Mouse (Mus musculus) left cerebral cortex, adult 8-10 months (tissue): ENCODE data around the gene Ksr1. TPM values are rescaled to one million over a fixed set of nuclear protein-coding genes. Genes with fewer than 3 reads are reported as not detected.

ENCODE experiments used
- DNase-seq, 2 experiments: peaks; one replicate each; pipeline ENCODE4 v3.0.0; 2022; ENCODE audit warnings: low spot score in 2 of 2
- total RNA-seq, 4 experiments: library from RNA; stranded (reverse); gene quantifications; 2 replicates each; pipeline ENCODE4 v1.2.4; 2022

Ksr1 gene
- 10 to 100 TPM; 53.6 to 63.6 (median 56.0) TPM for total RNA-seq

DNA sequence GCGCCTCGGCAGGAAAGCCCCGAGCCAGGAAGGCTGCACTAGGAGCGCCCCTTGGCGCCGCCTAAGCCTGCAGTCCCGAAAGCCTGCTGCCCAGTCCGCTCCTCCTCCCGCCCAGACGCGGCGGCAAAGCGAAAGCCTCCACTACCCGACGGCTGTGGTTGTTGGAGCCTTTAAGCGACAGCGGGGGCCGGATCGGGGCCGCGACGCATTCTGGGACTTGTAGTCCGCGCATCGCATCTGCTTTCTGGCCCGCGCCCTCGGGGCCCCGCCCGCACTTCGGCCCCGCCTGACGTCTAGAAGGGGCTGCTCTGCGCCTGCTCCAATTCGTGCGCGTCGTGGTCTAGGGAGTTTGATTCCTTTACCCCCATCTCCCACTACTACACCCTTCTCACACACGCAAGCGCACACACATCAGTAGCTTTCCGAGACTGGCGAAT, at the start of gene Ksr1:
Ksr1 (minus strand) TSS at position 77 of the 437 bp plus-strand sequence.
- peak; percentile 92 for DNase-seq

DNA sequence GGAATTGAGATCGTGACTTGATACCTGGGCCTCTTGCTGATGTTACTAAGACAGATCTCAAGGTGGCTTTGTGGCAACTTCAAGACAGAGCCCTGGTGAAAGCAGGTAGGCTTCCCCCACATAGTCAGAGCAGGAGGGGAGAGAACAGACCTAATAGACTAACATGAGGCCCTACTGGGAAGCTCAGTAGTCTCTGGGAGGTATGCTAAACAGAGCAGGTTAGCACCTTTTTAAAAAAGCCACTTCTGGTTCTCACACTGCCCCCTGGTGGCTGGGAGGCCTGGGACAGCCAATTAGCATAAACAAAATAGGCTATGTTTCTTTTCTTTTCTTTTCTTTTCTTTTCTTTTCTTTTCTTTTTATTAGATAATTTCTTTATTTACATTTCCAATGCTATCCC, 46.0 kb upstream of the Ksr1 start:
- DNase-seq: no peak

DNA sequence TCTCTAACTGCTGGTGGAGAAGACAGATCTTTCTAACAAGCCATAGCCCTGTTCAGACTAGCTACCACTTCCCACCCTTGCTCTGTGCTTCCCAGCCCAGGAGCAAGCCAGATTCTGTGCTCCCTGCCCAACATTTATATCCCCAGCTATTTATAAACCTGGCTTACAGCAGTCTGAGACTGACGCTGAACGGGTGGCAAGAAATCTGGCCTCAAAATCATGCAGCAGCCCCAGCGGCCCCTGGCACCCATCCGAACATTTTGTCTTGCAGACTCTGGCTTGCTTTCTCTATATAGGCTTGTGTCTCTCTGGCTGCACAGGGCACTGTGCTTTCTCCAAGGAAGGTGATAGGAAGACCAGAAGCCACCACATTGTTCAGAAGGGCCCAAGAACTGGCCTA, 45.0 kb upstream of the Ksr1 start:
- peak; percentile 22 to 28 for DNase-seq

DNA sequence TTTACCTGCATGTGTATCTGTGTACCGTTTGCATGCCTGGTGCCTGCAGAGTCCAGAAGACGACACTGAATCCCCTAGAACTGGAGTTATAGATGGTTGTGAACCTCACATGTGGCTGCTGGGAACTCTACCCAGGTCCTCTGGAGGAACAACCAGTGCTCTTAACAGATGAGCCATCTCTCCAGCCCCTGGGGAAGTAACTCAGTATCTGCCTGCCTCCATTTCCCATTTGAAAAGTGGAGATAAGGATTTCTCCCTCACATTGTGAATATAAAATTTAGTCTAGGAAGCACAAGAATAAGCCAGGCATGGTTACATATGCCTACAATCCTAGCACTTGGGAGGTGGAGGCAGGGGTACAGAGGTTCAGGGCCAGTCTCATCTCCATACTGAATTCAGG, 44.0 kb upstream of the Ksr1 start:
- no peak for DNase-seq

DNA sequence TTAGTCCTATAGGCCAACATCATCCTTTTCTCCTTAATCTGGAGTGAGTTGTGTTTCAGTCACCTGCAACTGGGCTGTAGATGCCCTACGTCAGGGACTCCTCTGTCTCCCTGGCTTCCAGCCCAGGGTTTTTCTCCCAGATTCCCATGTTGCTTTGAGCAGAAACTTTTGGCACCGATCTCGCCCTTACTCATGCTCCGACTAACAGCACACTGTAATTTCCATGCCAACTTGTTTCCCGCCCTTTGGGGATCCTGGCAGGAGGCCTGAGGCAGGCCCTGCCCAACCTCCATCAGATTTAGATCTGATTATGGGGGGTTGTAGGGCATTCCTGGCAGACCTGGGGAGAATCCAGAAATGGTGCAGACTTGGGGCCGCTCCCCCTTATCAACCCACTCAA, 42.0 kb upstream of the Ksr1 start:
- DNase-seq: peak; percentile 8 to 58

DNA sequence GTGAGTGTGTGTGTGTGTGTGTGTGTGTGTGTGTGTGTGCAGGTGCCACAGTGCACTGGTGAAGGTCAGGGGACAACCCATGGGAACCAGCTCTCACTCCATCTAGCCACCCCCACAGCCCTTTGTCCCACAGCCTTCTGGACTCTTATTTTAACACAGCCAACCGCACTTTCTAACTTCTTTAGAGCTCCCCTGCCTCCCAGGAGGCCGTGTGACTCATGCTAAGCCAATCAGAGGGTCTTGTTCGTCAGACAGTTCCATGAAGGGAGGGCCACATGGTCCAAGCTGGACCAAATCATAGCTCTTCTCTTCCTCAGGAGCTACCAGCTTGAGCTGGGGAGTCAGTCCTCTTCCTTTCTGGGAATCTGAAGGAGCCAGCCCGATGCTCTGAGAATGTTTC, 41.1 kb upstream of the Ksr1 start:
- DNase-seq: no peak

DNA sequence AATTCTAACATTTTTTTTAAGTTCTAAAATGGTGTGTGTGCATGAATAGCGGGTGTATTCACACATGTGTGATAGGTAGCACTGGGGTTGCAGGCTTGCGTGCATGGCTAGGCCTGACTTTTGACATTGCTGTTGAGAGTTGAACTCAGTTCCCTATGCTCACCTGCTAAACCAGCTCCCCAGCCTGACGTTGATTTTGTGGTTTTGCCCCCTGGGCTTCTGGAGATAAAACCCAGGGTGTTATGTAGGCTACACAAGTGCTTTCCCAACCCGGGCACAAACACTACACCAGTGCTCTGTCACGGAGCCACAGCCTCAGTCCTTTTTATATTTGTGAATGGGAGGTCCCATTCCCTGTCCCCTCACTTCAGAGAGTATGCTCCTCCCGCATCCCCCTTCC, 39.5 kb upstream of the Ksr1 start:
- DNase-seq: no peak

DNA sequence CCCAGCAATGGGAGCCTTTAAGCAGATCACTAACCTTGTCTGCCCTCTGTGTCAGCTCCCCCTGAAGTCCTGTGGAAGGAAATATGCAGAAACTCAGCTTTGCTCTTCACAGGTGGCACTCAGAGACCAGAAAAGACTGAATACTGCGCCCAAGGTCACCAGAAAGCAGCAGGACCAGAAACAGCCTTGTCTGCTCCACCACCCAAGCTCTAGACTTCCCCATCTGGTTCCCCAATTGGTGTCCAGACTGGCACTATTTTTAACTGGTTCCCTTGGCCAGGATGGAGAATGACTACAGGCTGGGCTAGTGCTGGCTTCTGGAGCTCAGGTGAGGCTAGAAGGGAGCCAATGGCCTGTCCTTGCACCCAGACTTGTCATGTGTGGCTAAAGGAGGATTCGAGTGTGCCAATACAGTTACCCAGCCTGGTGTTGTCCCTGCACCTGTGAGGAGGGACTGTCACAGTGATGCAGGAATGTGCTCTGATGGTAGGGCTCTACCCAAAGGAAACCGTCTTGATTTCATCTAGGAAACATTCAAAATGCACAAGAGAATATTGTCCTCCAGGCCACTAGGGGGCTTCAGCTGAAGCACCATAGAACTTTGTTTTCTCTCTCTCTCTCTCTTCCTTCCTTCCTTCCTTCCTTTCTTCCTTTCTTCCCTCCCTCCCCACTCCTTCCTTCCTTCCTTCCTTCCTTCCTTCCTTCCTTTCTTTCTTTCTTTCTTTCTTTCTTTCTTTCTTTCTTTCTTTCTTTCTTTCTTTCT, 38.1 kb upstream of the Ksr1 start:
- DNase-seq: no peak

DNA sequence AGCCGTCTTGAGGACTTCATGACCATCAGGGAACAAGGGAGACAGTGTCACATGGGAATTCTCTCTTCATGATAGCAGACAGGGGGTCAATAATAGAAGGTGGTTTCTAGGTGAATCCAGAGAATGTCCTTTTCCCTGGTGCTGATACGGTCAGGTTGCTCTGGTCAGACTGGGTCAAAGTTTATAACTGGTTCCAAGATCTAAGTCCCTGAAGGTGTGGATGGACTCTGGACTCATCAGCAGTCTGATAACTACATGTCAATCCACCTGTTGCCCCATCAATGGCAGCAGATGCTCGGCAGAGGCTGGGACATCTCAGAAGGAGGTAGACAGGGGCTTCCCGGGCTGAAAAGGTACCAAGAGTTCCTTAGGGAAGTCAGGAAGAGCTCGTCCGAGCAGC, 37.2 kb upstream of the Ksr1 start:
- DNase-seq: no peak

DNA sequence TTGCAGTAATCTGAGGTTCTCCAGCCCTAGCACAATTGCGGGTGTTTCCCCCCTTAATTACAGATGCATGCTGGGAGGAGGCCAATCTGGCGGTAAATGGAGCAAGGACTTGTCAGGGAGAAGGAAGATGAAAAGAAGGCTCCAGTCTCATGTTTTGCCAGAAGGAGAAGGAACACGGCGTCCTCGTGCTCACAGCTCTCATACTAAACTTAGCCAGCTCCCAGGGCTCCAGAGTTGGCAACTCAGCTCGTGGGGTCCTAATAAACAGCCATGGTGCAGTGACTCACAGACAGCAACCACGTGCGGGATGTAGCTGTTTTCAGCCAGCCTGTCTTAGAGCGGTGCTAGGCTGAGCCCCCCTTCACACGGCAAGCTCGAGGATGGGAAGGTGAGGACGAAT, 36.7 kb upstream of the Ksr1 start:
- DNase-seq: peak; percentile 55 to 73

DNA sequence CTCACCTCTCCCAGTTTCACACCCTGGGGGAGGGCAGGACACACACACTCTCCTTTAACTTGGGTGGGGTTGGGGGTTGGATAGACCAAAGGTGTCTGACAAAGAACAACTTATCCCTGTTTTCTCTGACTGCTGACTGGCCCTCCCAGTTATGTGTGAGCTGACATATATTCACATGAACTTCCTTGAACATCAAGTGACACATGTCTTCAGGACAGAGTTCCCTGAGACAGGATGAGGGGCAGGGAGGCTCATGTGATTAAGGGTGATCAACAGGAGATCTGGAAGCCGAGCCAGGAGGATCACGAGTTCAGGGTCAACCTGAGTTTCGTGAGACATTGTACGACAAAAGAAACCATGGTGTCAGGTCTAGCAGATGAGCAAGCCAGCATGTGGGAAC, 35.7 kb upstream of the Ksr1 start:
- no peak for DNase-seq

DNA sequence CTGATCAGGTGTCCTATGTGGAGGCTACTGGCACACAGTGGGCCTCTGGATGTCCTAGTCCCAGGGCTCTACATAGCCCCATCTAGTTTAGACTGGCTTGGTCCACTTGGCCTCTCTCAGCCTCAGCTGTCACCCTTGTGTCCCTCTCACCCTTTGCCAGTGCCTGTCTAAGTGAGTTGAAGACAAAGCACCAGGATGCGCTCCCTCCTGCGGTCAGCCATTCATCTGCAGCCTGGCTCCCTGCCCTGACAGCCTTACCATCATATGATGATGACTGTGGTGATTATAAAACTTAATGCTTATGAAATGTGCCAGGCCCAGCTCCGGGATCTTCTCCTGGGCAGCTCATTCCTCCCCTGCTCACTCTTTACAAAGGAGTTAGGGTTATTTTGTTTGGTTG, 30.5 kb upstream of the Ksr1 start:
- DNase-seq: no peak

DNA sequence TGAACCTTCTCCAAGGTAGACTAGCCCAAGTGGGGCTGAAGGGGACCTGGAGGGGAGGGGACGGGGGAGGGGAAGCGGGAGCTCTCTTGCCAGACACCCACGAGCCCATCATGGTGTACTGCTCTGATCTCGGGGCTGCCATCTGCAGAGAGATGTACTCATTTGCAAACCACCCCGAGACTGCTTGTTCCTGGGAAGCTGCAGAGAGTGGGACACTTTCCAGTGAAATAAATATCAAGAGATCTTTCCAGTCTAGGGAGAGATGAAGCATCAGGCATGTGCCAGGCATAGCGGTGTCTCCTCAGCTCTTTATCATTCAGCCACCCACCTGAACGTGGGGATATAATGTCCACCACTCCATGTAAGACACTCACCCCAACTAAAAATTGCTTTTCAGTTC, 25.8 kb upstream of the Ksr1 start:
- DNase-seq: peak in 1 of 2 experiments; percentile 37

DNA sequence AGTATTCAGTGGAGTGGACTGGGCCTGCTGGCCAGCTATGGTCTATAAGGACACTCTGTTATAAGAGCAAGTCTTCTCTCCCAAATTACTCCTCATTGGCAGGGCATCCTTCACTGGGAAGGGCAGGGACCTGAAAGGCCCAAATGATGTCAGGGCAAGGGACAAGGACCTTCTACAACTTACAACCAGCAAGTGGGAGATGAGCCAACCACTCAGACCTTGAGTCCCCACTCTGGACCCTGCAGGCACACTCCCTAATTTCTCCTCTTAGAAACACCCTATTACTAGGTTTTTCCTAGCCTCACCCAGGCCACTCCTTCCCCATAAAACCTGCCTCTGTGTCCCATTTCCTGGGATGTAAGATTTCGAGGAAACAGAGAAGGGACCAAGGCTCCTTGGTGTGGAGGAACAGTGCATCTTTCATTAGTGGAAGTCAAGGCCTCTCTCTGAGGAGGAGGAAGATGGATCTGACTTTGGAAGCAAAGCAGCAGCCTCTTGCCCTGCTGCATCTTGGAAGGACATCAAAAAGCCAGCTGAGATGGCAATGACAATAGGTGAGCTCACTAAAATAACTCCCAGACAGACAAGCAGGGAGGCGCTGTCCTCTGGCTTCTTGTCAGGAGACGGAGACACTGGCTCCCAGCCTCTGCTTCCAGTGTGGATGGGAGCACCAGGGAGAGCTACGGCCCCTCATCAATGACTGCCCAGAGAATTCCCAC, 20.5 kb upstream of the Ksr1 start:
- DNase-seq: no peak

DNA sequence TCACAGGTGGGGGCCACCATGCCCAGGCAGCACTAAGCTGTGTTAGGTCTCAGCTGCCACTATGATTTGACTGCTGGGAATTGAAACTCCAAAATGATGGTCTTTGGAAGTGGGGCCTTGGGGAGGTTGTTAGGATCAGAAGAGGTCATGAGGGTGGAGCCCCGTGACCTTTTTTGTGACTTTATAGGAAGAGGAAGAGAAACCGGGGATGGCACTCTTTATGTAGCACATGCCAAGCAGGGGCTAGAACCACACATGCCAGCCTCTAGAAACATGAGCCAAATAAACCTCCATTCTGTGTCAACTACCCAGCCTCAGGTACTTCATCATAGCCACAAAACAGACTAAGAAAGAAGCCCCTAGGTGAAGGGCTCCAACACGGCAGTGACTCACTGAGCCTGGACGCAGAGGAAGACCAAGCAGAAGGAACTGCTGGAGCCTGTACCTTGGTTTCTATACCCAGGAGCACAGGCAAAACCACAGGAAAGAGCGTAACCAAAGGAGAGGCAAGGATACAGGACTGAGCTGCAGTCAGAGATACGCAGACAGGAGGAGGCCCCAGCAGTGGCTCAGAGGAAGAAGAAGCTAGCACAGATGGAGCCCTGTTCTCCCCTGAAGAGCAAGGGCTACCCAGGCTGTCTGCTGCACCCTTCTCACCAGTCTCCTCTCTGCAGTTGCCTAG, 15.0 kb upstream of the Ksr1 start:
- DNase-seq: no peak

DNA sequence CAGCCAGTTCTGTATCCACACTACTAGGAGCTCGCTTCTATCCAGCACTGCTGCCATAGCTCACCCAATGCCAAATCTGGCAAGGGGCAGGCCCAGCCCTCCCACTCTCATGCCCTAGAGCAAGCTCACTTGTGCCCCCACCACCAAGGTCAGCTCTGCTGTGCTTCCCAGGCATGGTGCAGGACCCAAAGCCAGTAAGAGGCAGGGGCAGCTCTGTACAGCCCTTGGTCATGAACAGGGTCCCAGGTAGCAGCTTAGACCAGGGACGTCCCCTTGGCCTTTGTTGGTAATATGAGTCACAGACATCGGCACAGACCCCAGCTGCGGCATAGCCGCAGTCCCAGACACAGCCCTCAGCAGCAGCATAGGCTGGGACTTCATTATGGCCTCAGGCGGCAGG, 13.9 kb upstream of the Ksr1 start:
- DNase-seq: no peak

DNA sequence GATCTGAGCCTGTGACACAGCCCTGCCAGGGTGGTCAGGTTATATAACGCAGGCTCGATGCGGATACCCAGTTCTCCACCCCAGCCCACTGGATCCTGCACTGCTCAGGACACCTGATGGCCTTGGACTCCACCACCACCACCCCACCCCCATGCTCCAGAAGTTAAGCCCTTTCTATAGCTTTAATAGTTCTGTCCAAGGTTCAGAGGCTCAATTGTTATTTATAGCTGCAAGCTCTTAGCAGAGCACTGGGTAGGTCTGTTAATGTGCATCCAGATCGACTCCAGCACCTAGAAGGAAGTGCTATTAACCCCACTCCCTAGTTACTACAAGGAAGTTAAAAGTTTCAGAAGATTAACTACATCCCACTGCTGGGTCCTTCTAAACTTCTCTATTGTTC, 11.5 kb upstream of the Ksr1 start:
- no peak for DNase-seq

DNA sequence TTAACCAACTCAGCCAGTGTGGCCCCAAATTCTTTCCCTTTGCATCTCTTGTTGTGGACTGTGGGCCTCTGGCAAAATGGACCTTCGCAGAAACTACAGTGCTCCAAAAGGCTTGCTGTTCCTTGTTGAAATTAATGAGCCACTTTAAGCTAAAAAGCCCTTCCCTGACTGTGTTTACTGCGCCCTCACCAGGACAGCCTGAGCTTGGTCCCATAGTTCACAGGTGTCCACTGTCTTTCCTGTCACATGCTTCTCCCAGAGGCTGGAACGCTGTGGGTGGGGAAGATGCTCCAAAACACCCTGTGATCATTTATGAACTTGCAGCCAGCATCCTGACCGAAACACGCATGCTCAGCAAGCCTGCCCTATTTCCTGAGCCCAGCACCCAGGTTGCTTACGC, 9.1 kb upstream of the Ksr1 start:
- DNase-seq: no peak

DNA sequence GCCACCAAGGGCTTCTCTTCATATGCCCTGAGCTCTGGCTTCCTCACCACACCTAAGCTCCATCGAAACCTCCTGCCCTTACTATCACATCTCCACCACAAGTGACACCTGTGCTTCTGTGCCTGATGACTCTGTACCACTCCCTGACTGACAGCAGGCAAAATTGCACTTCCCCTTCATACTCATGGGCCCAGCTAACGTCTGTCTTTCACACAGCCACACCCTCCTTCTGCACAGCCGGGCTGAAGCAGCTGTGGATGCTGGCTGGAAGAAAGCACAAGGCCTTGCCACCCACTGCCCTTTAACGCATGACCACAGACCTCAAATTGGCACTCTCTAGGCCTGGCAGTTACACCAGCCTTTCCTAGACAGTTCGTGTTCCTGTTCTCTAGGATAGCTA, 6.5 kb upstream of the Ksr1 start:
- DNase-seq: no peak

DNA sequence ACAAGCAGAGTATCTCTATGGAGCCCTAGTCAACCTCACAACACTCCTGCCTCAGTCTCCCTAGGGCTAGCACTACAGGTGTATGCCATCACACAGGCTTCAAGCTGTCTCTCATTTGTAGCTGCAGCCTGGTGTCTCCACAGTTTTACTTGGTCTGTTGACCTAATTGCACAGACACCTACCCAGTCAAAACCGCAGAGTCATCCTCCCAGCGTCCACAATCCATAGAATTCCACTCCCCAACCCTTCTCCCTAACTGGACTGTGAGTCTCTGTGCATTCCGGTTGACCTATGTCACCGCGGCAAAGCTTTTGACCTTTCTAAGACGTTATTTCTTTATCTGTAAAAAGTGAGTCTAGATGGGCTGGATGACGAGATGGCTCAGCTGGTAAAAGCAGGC, 5.7 kb upstream of the Ksr1 start:
- DNase-seq: no peak

DNA sequence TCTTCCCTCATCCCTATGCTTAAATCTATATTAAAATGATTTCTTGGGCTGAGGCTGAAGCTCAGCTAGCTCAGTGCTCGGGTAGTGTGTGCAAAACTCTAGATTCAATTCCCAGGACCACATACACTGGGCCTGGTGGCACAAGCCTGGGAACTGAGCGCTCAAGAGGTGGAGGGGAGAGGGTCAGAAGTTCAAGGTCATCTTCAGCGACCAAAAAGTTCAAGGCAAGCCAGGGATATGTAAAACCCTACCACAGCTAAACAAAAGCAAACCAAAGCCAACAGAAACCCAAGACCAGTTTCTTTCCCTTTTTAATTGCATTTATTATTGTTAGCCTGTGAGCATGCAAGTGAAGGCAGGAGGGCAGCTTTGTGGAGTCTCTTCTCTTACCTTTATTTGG, 4.1 kb upstream of the Ksr1 start:
- no peak for DNase-seq

DNA sequence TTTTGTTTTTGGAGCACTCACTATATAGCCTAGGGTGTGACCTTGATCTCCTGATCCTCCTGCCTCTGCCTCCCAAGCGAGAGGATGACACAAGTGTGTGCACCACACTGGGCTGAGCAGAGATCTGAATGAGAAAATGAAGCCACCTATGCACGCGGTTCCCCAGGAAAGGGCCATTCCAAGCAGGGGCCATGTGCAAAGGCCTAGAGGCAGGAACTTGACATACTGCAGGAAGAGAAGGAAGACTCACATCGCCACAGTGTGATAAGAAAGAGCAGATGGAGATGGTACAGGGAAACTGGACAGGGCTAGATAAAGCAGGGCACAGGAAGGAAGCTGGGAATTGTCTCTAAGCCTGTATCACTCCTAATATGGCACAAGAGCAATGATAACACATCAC, 3.1 kb upstream of the Ksr1 start:
- no peak for DNase-seq

DNA sequence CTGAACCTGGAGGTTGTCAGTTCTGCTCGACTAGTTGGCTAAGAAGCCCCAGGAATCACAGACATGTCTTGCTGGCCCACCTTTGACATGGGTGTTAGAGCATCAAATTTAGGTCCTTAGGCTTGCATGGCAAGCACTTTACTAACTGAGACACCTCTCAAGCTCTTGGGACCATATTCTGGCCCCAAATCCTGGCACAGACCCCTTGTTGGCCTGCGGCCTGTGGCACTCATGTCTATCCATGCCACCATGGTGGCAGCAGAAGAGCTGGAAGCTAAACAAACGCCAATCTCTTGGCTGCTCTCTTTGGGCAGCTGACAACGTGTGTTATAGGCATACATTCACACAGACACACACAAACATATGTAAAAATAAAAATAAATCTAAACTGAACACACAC, 2.6 kb upstream of the Ksr1 start:
- DNase-seq: no peak
